Mouse (Mus musculus) cerebellum, adult (tissue): ENCODE data around the gene Crispld2.
A peak's percentile ranks its signal among the peaks of the same experiment; 100 is the strongest.

Source experiments
- ATAC-seq: cut with Nextera tagmentation; 2 replicates; pipeline ENCODE4 v1.9.2; 2017; ENCODE audit warnings: mild to moderate bottlenecking, moderate library complexity, mixed read lengths; ENCODE audit not compliant: insufficient number of reproducible peaks, low FRiP score, low TSS enrichment

Crispld2 gene

DNA sequence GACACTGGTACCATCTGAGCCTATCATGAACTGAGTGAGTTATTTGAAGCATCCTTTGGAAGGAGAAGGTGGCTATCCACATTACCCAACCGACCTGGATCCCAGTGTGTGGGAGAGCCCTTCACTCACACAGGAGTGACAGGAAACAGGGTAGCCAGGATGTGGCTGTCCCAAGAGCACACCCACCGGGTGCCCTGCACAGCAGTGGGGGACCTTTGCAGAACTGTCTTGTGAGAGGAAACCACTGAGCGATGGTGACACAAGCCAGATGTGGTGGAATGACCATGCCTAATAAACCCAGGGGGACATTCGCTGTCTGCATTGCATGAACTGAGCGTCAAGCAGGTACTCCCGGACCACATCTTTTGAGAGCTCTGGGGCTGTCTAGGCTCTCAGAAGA lies 34.8 kb downstream of the Crispld2 start:
- no peak for ATAC-seq

DNA sequence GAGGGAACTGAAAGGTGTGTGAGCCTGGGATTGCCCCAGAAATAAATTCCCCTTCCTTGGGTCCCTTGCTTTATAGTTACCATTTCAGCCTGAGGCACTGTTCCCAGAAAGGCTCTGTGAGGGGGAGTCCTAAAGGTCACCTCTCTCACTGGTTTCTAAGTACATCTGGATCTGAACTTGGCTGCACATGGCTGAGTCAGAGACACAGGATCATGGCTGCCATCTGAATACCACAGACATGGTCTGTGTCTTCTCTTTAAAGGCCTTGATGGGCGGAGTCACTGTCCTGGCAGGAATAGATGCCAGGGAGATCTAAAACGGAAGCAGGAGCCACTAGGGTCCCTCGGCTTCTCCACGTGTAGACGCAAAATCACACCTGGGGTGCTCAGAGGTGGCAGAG lies 38.2 kb downstream of the Crispld2 start:
- ATAC-seq: no peak

DNA sequence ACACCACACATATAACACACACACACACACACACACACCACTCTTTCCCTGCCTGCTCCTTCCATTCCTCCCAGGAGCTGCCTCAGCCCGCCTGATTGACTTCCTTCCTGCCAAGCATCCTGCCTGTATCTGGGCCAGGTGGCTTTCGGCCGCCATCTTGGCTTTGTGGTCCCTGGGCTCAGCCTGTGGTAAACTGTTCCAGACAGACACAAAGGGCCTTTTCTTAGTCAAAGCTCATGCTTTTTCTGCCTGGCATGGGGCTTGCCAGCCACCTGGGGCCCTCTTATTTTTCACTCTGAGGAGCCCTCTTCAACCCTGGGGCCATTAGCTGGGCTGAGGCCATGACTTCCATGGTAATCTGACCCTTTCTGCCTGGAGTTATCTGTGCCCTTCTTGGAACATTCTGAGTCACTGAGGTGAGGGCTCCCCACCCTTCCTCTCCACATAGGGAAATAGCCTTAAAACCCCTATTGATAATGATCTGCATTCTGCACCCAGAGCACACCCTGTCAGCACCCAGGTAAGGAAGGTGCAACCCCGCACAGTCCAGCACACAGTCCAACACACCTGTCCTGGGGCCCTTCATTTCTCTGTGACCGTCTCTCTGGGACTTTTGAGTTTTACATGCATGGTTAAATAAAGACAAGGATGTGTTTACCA lies 40.4 kb downstream of the Crispld2 start:
- no peak for ATAC-seq

DNA sequence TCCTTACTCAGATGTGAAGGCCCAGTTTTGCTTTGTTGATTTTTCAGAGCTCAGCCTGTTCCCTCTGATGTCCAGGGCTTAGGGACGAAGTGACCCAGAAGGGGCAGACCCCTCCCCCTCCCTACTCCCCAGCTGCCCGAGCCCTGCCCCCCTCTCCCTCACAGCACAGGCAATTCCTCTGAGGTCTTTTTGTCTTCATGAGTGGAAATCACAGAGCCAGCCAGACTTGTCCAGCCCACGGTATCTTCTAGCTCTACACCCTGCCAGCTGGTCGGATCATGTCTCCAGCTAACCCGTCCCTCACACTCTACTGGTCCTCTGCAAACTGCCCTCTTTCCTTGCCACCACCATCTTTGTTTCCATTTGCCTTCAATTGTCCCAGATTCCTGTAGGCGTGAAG lies 42.2 kb downstream of the Crispld2 start:
- ATAC-seq: no peak

DNA sequence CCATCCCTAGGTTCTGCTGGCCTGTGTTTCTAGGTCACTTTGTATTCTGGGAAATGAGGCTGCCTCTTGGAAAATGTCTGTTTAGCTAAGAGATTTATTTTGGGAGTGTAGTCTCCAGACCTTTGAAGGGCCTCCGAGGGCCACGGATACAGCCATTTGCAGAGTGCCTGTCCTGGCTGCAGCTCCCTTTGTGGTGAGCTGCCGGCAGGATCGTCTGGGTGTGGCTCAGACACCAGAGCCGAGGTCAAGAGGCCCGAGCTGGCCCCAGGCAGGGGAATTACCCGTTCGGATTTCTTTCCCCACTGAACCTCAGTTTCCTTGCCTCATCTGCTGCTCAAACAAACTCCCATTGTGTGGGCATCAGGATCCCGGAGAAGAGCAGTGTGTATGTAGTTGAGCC lies 43.9 kb downstream of the Crispld2 start:
- ATAC-seq: no peak

DNA sequence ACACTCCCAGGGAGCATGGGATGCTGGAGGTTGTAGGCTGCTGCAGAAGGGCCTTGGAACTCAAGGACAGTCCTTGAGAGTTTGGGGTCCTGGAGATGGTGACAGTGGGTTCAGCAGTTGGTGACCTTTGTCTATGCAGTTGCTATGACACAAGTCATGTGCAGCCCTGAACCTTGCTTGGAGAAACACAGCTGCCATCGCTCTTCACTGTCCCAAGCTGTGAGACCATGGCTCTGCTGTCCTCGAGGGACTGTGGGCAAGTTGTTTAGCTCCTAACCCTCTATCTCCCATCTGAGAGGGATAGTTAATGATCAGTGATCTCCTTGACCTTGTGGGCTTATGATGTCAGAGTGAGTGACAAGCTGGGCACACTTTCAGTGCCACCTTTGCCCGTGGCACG lies 44.3 kb downstream of the Crispld2 start:
- no peak for ATAC-seq

DNA sequence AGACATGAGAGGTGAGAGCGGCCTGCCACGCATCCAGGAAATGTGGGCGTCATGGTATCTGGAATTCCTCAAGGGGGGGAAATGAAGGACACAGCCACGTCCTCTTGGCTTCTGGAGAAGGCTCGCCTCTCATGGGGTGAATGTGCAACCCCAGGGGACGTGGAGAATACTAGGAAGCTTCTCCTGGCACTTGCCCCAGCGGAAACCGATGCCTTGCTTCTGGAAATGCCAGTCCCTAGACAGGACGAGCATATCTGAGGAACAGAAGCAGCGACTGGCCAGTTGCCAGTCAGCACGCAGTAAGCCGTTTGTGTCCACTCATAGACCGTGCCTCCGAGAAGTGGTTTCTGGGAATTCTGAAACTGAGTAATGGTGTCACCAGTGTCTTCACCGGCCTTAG lies 45.0 kb downstream of the Crispld2 start:
- no peak for ATAC-seq

DNA sequence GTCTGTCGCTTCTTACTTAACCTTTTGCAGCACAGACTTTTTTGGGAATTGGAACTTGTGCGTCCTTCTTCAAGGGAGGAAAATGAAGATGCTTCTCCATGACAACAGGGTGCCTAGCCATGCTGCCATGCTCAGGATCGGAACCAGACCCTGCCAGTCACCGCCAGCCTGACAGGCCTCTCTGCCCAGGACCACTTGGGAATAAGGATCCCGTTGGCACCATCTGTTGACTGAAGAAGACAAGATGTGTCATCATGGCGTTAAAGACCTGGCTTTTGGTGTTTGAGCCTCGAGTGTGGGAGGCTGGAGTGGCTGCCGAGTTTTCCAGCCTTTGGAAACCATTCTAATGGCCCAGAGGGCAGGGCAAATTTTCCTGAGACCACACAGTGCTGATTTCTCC lies 45.4 kb downstream of the Crispld2 start:
- no peak for ATAC-seq

DNA sequence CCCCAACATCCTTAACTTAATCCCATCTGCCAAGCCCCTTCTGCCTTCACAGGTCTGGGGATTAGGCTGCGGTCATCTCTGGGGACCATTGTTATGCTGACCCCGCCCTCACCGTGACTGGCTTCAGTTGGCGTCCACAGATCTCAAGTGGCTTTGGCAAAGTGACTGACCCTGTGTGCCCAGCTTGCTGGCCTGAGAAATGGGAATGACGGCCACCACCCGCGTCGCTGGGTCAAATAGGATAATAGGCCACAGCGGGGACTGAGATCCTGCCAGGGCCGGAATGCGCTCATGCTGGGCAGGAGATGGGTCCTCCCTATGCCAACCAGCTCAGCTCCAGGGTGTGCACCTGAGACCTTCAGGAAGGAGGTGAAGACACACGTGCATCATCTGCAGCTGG lies 46.5 kb downstream of the Crispld2 start:
- no peak for ATAC-seq

DNA sequence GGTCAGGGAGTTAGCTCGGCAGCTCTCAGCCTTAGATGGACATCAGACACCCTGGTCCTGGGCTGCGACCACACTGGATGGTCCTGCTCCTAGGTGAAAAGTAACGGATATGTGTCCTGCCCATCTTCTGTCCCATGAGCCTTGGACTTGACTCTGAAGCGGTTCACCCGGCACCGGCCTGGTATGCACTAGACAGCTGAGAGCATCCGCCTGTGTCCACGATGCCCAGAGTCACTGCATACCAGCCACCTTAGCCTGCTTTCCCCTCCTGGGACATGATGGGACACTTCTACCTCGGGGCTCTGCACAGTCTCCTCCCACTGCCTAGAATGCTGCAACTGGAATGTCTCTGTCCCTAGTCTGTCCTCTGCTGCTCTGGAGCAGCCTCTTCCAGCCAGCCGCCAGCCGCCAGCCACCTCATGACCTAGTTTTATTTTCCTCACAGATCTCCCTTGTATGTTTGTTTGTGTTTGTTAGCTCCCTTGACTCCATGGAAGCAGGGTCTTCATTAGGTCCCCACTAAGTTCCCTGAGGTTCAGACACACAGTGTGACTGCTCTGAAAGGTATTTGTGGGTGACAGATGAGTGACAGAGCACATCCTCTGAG lies 47.2 kb downstream of the Crispld2 start:
- no peak for ATAC-seq

DNA sequence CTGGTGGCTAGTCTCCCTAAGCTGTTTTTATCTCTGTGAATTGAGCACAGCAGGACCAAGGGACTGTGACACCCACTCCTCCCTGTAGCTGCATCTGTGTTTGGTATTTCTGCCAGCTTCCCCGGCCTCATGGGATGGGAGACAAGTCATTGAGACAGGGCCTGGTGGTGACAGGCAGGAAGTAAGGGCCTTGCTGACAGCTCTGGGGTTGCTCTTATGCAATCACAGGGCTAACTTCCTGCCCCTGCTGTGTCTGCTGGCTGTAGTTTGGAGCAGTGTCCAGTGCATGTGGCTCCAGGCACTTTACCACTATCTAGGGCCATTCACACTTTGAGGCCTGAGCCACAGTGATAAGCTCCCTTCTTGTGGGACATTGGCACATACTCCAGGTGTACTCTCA lies 48.6 kb downstream of the Crispld2 start:
- ATAC-seq: no peak

DNA sequence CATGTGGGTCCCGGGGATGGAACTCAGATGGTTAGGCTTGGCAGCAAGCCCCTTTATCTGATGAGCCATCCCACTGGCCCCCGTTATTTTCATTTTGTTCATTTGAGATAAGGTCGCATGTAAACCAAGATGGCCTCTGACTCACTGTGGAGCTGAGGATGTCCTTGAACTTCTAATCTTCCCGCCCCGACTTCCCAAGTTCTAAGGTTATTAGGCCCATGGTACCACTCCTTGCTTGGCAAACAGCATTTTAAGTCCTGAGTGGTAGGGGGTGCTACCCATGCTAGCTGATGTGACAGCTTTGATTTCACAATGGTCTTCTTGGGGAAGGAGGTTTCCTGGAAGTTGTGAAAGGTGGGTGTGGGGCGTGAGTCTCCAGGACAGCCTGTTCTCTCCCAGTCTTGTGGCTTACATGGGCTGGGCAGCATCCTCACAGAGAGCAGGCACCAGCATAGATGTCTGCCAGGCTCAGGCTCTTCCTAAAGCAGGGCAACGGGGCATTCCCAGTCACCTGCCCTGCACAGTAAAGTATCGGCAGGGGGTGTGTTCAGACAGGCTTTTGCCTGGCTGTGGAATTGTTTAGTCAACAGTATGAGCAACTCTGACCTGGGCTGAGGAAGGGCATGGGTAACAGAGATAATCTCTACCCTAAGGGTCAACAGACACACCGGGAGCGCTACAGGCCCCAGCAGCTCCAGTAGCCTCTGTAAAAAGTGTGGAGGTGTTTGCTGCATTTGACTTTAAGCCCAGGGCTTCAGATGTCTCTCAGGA lies 50.5 kb downstream of the Crispld2 start:
- no peak for ATAC-seq

DNA sequence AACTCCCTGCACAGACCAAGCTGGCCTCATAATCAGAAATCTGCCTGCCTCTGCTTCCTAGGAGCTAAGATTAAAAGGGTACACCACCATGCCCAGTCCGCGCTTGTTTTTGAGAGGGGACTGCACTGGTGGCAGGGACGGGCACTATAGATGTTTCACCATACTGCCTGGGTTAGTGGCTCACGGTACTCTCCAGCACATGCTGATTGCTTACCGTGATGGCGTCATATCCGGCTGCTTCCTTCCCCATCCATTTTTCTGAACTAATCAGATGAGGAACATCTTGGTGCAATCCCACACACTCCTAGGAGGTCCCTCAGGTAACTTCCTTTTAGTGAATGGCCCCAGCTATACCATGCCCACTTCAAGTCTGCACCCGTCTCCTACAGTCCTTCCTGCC lies 52.7 kb downstream of the Crispld2 start:
- ATAC-seq: no peak

DNA sequence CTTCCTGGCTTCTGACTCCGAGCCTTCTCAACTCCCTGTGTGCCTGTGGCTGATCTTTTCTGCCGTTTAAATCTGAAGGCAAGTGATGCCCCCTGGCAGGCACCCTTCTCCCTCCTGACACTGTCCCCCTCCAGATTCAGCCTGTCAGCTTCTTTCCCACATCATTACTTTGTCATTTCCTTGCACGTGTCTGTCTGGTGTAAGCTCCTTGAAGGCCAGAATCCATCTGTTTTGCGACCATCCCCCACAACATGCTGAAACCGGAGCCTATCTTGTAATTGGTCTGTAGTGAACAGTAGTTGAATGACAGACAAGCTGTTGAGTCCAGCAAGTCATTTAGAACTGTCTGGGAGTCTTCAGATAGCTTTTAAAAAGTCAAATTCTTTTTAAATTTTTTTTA lies 53.2 kb downstream of the Crispld2 start:
- no peak for ATAC-seq

DNA sequence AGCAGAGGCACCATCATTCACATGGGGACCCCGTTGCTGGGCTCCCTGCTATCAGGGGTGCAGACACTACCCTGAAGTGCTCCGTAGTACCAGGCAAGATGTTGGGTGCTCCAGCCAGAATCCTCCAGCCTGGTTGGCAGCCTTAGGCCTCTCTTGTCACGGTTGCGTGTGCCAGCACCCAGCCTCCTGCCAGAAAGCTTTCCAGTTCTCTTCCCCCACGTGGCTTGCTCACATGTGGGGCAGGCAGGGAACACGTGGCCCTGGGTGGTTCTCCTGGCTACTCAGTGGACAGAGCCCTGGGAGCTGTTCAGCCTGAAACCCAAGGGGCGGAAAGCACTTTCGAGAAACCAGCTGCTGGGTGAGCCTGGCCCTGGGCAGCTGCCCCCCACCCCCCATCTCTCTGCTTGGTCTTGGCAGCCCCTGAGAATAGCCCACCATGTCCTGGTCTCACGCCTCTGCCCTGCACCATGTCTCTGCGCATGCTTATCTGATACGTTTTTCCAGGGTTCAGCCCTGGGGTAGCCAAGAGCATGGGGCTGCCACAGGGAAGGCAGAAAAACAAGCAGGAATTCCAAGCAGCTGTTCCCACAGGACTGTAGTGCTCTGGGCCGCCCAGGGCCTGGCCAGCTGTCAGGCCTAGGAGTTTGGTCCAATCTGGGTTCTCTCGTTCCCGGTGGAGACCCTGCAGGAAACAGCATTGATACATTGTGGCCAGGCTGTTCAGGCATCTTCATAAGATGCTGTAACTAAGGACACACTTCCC lies 54.2 kb downstream of the Crispld2 start:
- ATAC-seq: peak; percentile 72

DNA sequence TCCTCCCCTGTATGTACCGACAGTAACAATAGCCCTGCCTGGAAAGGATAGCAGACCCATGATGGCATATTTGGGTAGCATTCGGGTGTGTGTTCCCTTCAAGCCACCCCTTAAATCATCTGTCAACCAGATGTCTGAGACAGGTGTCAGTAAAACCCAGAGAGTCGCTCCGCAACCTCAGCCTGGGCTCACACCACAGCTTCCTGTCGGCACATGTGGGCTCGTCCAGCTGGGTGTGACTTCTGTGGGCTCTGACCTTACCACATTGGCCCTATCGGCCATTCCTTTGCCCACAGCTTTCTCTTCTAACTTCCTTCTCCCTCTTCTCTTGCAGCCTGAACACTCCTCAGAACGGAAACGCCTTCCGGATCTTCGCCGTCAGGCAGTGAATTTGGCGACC lies 57.7 kb downstream of the Crispld2 start:
- no peak for ATAC-seq

DNA sequence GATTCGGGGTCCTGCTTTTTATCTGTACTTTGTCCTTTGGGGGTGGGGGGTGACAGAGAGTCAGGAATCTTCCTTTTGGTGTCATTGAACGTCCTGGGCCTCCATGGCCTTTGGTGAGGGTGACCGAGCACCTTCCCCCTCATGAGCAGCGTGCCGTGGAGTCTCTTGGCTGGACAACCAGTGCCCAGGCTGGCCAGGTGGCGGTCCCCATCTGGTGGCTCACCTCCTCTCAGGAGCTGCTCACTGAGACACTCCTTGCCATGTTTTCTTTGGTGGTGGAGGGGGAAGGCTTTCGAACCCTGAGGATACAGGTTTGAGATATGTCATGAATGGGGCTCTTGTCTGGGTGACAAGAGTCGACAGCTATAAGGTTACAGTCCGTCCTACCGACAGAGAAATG lies 58.1 kb downstream of the Crispld2 start:
- no peak for ATAC-seq

DNA sequence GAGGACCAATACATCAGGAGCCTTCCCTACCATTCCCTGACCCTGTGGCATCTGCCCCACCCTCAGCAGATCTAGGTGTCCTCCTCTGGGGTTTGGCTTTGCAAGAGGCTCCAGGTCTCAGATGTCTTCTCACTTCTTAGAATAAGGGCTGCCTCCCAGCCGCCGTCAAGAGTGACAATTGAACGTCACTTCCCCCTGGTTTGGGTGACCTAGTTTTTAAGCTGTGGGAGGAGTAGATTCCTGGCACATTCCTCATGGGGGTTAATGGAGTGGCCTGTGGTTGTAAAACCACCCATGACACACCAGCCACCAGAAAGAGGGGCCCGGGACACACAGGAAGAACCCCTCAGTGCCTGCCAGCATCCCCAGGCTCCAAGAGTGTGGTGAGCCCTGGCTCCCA lies 58.8 kb downstream of the Crispld2 start:
- ATAC-seq: no peak

DNA sequence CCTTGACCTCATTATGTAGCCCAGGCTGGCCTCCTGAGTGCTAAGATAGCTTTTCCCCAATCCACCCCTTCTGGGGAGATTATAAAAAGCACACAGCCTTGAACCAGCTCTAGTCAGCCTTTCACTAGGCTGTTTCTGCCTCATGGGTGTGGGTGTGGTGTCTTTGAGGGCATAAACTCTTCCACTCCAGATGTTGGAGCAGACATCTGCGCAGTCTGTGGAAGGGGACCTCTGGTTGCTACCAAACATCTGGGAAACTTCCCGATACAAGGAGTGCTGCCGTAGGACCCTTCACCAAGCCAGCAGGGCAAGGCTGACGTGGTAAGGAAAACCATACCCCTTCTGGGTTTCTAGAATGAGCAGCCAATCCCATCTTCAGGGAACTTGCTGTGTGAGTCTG lies 59.7 kb downstream of the Crispld2 start:
- no peak for ATAC-seq

DNA sequence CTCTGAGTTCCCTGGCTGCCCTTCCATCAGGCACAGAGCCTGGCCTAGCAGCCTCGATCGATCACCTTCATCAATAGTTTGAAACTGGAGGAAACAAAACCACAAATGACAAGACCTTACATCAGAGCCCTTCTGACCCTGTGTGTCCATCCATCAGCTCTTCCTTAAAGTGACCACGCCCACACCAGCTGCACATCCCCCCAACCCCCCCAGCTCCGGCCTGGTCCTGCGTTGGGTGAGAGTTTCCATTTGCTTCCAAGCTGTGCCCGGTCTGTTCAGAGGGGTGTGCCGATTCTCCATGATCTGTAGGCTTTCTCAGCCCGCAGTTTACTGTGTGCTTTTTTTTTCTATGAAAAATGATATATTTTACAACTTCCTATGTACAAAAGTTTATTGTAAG lies 60.1 kb downstream of the Crispld2 start:
- ATAC-seq: no peak

DNA sequence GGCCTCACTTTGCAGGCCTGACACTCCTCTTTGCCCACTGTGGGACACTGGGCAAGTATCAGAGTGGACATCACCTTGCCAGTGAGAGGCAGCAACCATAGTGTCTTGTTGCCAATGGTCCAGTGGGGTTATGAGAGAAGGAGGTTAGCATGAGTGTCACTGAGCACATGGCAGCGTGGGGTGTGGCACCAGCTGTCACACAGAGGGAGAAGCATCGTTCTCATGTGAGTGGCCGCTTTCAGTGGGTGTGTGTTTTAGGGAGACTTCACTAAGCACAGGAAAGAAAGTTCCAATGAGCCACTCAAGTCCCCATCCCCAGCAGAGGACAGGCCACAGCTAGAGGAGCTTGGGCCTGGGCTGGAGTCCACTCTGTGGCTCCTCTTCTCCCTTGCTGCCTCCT lies 62.6 kb downstream of the Crispld2 start:
- ATAC-seq: no peak
